Mouse (Mus musculus): ENCODE results near the gene Gm9887. TPM values are rescaled to one million over a fixed set of nuclear protein-coding genes. Genes with fewer than 3 reads are reported as not detected.

Gene Gm9887
- 1.7 and 2.0 TPM in 2 replicates for polyA plus RNA-seq (2016; fragmentation: Nextera tagmentation; extraction: Ambion mirVana)

GRCm38 (mm10) chr12:69371854-69372671 lies at the start of gene Gm9887, which contains the start of gene Arf6:
Gm9887 (minus strand) TSS chr12:69372458.
Arf6 (plus strand) TSS chr12:69372150.
- H3K4me1 ChIP-seq (replicated peaks), result peaks cover 19% of the 10 kb centered on the region
- peak within 1 kb of the TSS; percentile 95 for H3K27ac ChIP-seq
- no peaks in the 10 kb centered on the region for H3K9me3 ChIP-seq
- no peaks in the 10 kb centered on the region for H3K27me3 ChIP-seq
- H3K9ac ChIP-seq (replicated peaks), result peak within 1 kb of the TSS; percentile 98
- peak within 1 kb of the TSS; percentile 100 for H3K4me3 ChIP-seq (replicated peaks)
- peaks cover 15% of the 10 kb centered on the region; the same call in 1 of the 2 replicates for H3K36me3 ChIP-seq
- peak within 1 kb of the TSS; percentile 92 for H3K4me2 ChIP-seq
- WGBS, result under 1% methylated on average over 103 of the region's 121 CpGs
- ATAC-seq (ENCODE audit: insufficient number of reproducible peaks, insufficient read depth, low FRiP score, low TSS enrichment, low read depth), result peak; percentile 89

- WGBS, result 70% methylated on average over 3 of the region's 3 CpGs
- no peak for ATAC-seq (ENCODE audit: insufficient number of reproducible peaks, insufficient read depth, low FRiP score, low TSS enrichment, low read depth)
- Histone ChIP-seq H3K9ac (replicated peaks) (no peak overlapping the region), H3K4me3 (replicated peaks) (no peak overlapping the region), H3K27ac (no peak overlapping the region), H3K9me3 (peaks cover 14% of the 10 kb centered on the region; the same call in 1 of the 2 replicates), H3K27me3 (no peaks in the 10 kb centered on the region), H3K4me1 (replicated peaks) (peaks cover 26% of the 10 kb centered on the region), H3K4me2 (no peak overlapping the region), H3K36me3 (no peaks in the 10 kb centered on the region)
These were observed 48.5 kb upstream of the Gm9887 start for GRCm38 (mm10) chr12:69420716-69421115.

GRCm38 (mm10) chr12:69419606-69420005 lies 47.3 kb upstream of the Gm9887 start:
- no peaks in the 10 kb centered on the region for H3K27me3 ChIP-seq
- no peak overlapping the region for H3K4me2 ChIP-seq
- WGBS, result 69% methylated on average over 4 of the region's 4 CpGs
- no peak overlapping the region for H3K27ac ChIP-seq
- H3K9ac ChIP-seq (replicated peaks), result no peak overlapping the region
- ATAC-seq (ENCODE audit: insufficient number of reproducible peaks, insufficient read depth, low FRiP score, low TSS enrichment, low read depth), result no peak
- H3K4me3 ChIP-seq (replicated peaks), result no peak overlapping the region
- H3K4me1 ChIP-seq (replicated peaks), result peaks cover 18% of the 10 kb centered on the region; the same call in 1 of the 2 replicates
- H3K9me3 ChIP-seq, result peaks cover 14% of the 10 kb centered on the region; the same call in 1 of the 2 replicates
- no peaks in the 10 kb centered on the region for H3K36me3 ChIP-seq

- H3K4me1 ChIP-seq (replicated peaks), result peaks cover 13% of the 10 kb centered on the region; the same call in 1 of the 2 replicates
- no peak overlapping the region for H3K27ac ChIP-seq
- no peaks in the 10 kb centered on the region for H3K27me3 ChIP-seq
- 88% methylated on average over 14 of the region's 14 CpGs for WGBS
- no peak overlapping the region for H3K4me2 ChIP-seq
- ATAC-seq (ENCODE audit: insufficient number of reproducible peaks, insufficient read depth, low FRiP score, low TSS enrichment, low read depth), result no peak
- no peaks in the 10 kb centered on the region for H3K36me3 ChIP-seq
- no peak overlapping the region for H3K4me3 ChIP-seq (replicated peaks)
- H3K9ac ChIP-seq (replicated peaks), result no peak overlapping the region
- H3K9me3 ChIP-seq, result peaks cover 14% of the 10 kb centered on the region; the same call in 1 of the 2 replicates
These were observed 46.9 kb upstream of the Gm9887 start for GRCm38 (mm10) chr12:69419017-69419605.

- no peak overlapping the region for H3K9ac ChIP-seq (replicated peaks)
- ATAC-seq (ENCODE audit: insufficient number of reproducible peaks, insufficient read depth, low FRiP score, low TSS enrichment, low read depth), result no peak
- peaks cover 14% of the 10 kb centered on the region; the same call in 1 of the 2 replicates for H3K9me3 ChIP-seq
- H3K27ac ChIP-seq, result no peak overlapping the region
- H3K27me3 ChIP-seq, result no peaks in the 10 kb centered on the region
- no peak overlapping the region for H3K4me3 ChIP-seq (replicated peaks)
- no peaks in the 10 kb centered on the region for H3K36me3 ChIP-seq
- no peak overlapping the region for H3K4me2 ChIP-seq
- 0 out of 2 replicates have a peak, but pooled peaks cover 11% of the 10 kb centered on the region for H3K4me1 ChIP-seq (replicated peaks)
- 89% methylated on average over 13 of the region's 13 CpGs for WGBS
These were observed 46.3 kb upstream of the Gm9887 start for GRCm38 (mm10) chr12:69418606-69419005.

GRCm38 (mm10) chr12:69417701-69418291 lies 45.5 kb upstream of the Gm9887 start:
- Histone ChIP-seq H3K9me3 (peaks cover 9% of the 10 kb centered on the region; the same call in 1 of the 2 replicates), H3K36me3 (no peaks in the 10 kb centered on the region), H3K27ac (no peak overlapping the region), H3K9ac (replicated peaks) (no peak overlapping the region), H3K4me1 (replicated peaks) (0 out of 2 replicates have a peak, but pooled peaks cover 8% of the 10 kb centered on the region), H3K4me2 (no peak overlapping the region), H3K4me3 (replicated peaks) (no peak overlapping the region), H3K27me3 (no peaks in the 10 kb centered on the region)
- ATAC-seq (ENCODE audit: insufficient number of reproducible peaks, insufficient read depth, low FRiP score, low TSS enrichment, low read depth), result no peak
- WGBS, result 50% methylated on average over 9 of the region's 9 CpGs

- no peaks in the 10 kb centered on the region for H3K27me3 ChIP-seq
- no peak overlapping the region for H3K27ac ChIP-seq
- peaks cover 2% of the 10 kb centered on the region; the same call in 1 of the 2 replicates for H3K9me3 ChIP-seq
- H3K4me1 ChIP-seq (replicated peaks), result 0 out of 2 replicates have a peak, but pooled peaks cover 8% of the 10 kb centered on the region
- no peak overlapping the region for H3K9ac ChIP-seq (replicated peaks)
- H3K4me2 ChIP-seq, result no peak overlapping the region
- 79% methylated on average over 7 of the region's 7 CpGs for WGBS
- no peaks in the 10 kb centered on the region for H3K36me3 ChIP-seq
- no peak for ATAC-seq (ENCODE audit: insufficient number of reproducible peaks, insufficient read depth, low FRiP score, low TSS enrichment, low read depth)
- no peak overlapping the region for H3K4me3 ChIP-seq (replicated peaks)
These were observed 44.5 kb upstream of the Gm9887 start for GRCm38 (mm10) chr12:69416793-69417192.

GRCm38 (mm10) chr12:69414826-69415572 lies 42.7 kb upstream of the Gm9887 start:
- no peak overlapping the region for H3K9ac ChIP-seq (replicated peaks)
- no peaks in the 10 kb centered on the region for H3K9me3 ChIP-seq
- no peaks in the 10 kb centered on the region for H3K36me3 ChIP-seq
- H3K27me3 ChIP-seq, result no peaks in the 10 kb centered on the region
- no peak for ATAC-seq (ENCODE audit: insufficient number of reproducible peaks, insufficient read depth, low FRiP score, low TSS enrichment, low read depth)
- H3K4me3 ChIP-seq (replicated peaks), result no peak overlapping the region
- H3K4me2 ChIP-seq, result no peak overlapping the region
- H3K4me1 ChIP-seq (replicated peaks), result 0 out of 2 replicates have a peak, but pooled peaks cover 8% of the 10 kb centered on the region
- no peak overlapping the region for H3K27ac ChIP-seq
- WGBS, result 70% methylated on average over 4 of the region's 4 CpGs

GRCm38 (mm10) chr12:69413303-69413702 lies 41.0 kb upstream of the Gm9887 start:
- ATAC-seq (ENCODE audit: insufficient number of reproducible peaks, insufficient read depth, low FRiP score, low TSS enrichment, low read depth), result no peak
- no peaks in the 10 kb centered on the region for H3K27me3 ChIP-seq
- no peak overlapping the region for H3K9ac ChIP-seq (replicated peaks)
- H3K4me3 ChIP-seq (replicated peaks), result no peak overlapping the region
- WGBS, result 80% methylated on average over 3 of the region's 3 CpGs
- no peaks in the 10 kb centered on the region for H3K9me3 ChIP-seq
- no peaks in the 10 kb centered on the region for H3K36me3 ChIP-seq
- no peak overlapping the region for H3K27ac ChIP-seq
- H3K4me1 ChIP-seq (replicated peaks), result 0 out of 2 replicates have a peak, but pooled peaks cover 8% of the 10 kb centered on the region
- no peak overlapping the region for H3K4me2 ChIP-seq

GRCm38 (mm10) chr12:69411936-69412335 lies 39.7 kb upstream of the Gm9887 start:
- Histone ChIP-seq H3K4me1 (replicated peaks) (no peaks in the 10 kb centered on the region), H3K4me2 (no peak overlapping the region), H3K36me3 (no peaks in the 10 kb centered on the region), H3K9me3 (no peaks in the 10 kb centered on the region), H3K9ac (replicated peaks) (no peak overlapping the region), H3K27me3 (no peaks in the 10 kb centered on the region), H3K4me3 (replicated peaks) (no peak overlapping the region), H3K27ac (no peak overlapping the region)
- 23% methylated on average over 4 of the region's 4 CpGs for WGBS
- ATAC-seq (ENCODE audit: insufficient number of reproducible peaks, insufficient read depth, low FRiP score, low TSS enrichment, low read depth), result no peak
